Mouse (Mus musculus): ENCODE measurements around the gene Nsa2. TPM values are rescaled to one million over a fixed set of nuclear protein-coding genes. Genes with fewer than 3 reads are reported as not detected.

The Nsa2 gene
- polyA plus RNA-seq (2014; fragmentation: Illumina TruSeq; extraction: RNeasy Lipid Tissue Mini Kit (QIAGEN cat#74804); ENCODE audit: low replicate concordance): 186 TPM

DNA sequence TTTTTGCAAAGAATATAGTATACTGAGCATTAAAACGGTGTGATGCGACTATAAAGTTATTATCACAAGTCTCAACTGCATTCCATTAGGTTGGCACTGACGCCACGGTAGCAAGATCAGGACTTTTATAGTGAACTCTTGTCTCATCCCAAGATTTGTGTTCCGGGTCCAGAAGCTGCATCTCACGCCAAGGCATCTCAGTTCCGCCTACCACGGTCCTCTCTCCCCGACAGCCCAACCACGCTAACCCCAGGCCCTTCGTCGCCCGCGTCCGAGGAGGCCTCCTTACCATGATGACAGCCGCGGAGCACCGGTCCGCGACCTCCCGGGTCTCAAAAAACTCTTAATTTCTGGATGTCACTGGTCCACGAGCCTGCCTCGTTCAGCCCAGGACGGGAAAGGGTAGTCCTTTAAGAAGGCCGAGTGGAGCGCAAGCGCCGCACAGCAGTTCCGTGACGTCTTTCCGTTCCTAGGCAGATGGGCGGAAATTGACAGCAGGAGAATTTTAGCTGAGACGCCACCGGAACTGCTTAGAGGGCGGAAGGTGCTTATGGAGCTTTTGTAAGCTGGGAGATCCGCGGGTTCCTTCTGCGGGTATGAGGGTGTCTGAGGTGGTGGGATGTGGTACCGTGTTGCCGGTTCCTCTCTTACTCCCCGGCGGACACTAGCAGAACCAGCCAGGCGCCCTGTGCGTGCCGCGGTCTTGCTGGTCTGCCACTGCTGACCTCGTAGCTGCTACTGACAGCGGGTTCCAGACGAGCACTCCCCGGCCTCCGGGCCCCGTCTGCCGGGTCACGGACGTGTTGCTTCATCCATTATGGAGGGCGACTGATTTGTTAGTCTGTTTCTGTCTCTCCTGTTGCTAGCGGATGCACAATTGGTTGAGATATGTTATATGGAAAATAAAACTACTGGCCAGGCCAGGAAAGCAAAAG is at the start of gene Nsa2, which contains the start of gene Gfm2:
TSS of gene Nsa2 (minus strand) at position 472 of the 935 bp plus-strand sequence.
TSS of gene Gfm2 (plus strand) at position 472 of the 935 bp plus-strand sequence.

DNA sequence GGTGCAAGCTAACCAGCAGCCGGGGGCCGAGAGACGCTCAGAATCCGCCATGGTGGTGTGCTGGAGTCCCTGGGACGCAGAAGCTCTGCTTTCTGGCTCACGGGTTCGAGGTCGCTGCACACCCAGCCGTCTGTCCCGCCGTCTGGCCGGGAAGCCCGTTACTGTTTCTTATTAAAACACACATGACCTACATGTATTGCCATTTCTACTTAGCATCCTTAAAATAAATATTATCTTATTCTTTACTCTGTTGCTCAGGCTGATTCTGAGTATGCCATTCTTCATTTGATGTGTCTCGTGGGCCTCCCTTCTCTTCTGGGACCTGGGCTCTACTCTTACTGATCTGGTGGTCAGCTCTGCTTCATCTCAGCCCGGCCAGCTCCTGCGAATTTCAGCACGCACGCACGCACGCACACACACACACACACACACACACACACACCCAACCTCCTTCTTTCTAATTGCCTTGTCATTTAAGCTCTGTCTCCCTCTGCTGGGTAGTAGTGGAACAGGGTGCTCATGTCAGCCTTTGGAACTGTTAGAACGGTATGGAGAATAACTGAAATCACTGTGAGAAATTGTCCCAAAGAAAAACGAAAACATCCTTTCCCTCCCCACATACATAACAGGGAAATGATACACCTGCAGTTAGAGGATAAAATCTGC is 38.4 kb downstream of the Nsa2 start, which contains the start of gene Gm6169:
TSS of gene Gm6169 (minus strand) at position 51 of the 666 bp plus-strand sequence.

Other genes with a start within 250 kb of the Nsa2 start
- 57.4 TPM for gene Gcnt4, start 213.2 kb downstream of the Nsa2 start, polyA plus RNA-seq (2014; fragmentation: Illumina TruSeq; extraction: RNeasy Lipid Tissue Mini Kit (QIAGEN cat#74804); ENCODE audit: low replicate concordance)
- gene 1700029F12Rik, start 103.6 kb downstream of the Nsa2 start, polyA plus RNA-seq (2014; fragmentation: Illumina TruSeq; extraction: RNeasy Lipid Tissue Mini Kit (QIAGEN cat#74804); ENCODE audit: low replicate concordance): not detected
- 0.26 TPM for gene Fam169a, start 70.7 kb downstream of the Nsa2 start, polyA plus RNA-seq (2014; fragmentation: Illumina TruSeq; extraction: RNeasy Lipid Tissue Mini Kit (QIAGEN cat#74804); ENCODE audit: low replicate concordance)
- 11.7 TPM for gene Gm6169, start 38.7 kb downstream of the Nsa2 start, polyA plus RNA-seq (2014; fragmentation: Illumina TruSeq; extraction: RNeasy Lipid Tissue Mini Kit (QIAGEN cat#74804); ENCODE audit: low replicate concordance)
- 59.9 TPM for gene Gfm2, start within 50 bp of the Nsa2 start, polyA plus RNA-seq (2014; fragmentation: Illumina TruSeq; extraction: RNeasy Lipid Tissue Mini Kit (QIAGEN cat#74804); ENCODE audit: low replicate concordance)
- 244 TPM for gene Hexb, start 60.4 kb upstream of the Nsa2 start, polyA plus RNA-seq (2014; fragmentation: Illumina TruSeq; extraction: RNeasy Lipid Tissue Mini Kit (QIAGEN cat#74804); ENCODE audit: low replicate concordance)
- gene Enc1, start 103.2 kb upstream of the Nsa2 start, polyA plus RNA-seq (2014; fragmentation: Illumina TruSeq; extraction: RNeasy Lipid Tissue Mini Kit (QIAGEN cat#74804); ENCODE audit: low replicate concordance): 5.5 TPM